Mouse (Mus musculus) brown adipose tissue, adult 24 weeks (tissue): ENCODE measurements around the gene Ptprk. TPM values are rescaled to one million over a fixed set of nuclear protein-coding genes. Genes with fewer than 3 reads are reported as not detected.

Experiments used
- H3K27ac ChIP-seq: fragments of 200-500 bp; replicated peaks from 2 replicates; pipeline ENCODE4 v1.5.1; 2012; ENCODE audit warnings: low read depth, mild to moderate bottlenecking, low read length
- H3K4me1 ChIP-seq: fragments of 200-500 bp; 2 replicates; pipeline ENCODE4 v1.6.1; 2012; ENCODE audit warnings: low read length, mixed read lengths; ENCODE audit not compliant: control insufficient read depth, insufficient read depth, insufficient read length
- H3K4me3 ChIP-seq: fragments of 200-500 bp; 2 replicates; pipeline ENCODE4 v1.5.1; 2012; ENCODE audit warnings: low read depth, mild to moderate bottlenecking, low read length, moderate library complexity; ENCODE audit not compliant: insufficient read depth
- polyA plus RNA-seq: library from polyadenylated mRNA; stranded (reverse); fragments of >200 nt; gene quantifications from 2 replicates; pipeline ENCODE4 v1.2.4, GENCODE M21; 2012; ENCODE audit not compliant: missing spikeins, insufficient read depth, insufficient read length

The Ptprk gene
- polyA plus RNA-seq, 1 experiment = 3.3 TPM

- Histone ChIP-seq H3K4me3 (no peak overlapping the region), H3K27ac (no peak overlapping the region), H3K4me1 (peaks cover 3% of the 10 kb centered on the region; the same call in 1 of the 2 replicates)
Observed at GRCm38 (mm10) chr10:28191440-28191839, 116.8 kb downstream of the Ptprk start.

- Histone ChIP-seq H3K4me3 (no peak overlapping the region), H3K27ac (no peak overlapping the region), H3K4me1 (no peaks in the 10 kb centered on the region)
Observed at GRCm38 (mm10) chr10:28193630-28194029, 119.0 kb downstream of the Ptprk start.

GRCm38 (mm10) chr10:28200609-28201008, 126.0 kb downstream of the Ptprk start:
- H3K4me1 ChIP-seq = no peaks in the 10 kb centered on the region
- no peak overlapping the region for H3K4me3 ChIP-seq
- no peak overlapping the region for H3K27ac ChIP-seq

GRCm38 (mm10) chr10:28209394-28209793, 134.8 kb downstream of the Ptprk start:
- Histone ChIP-seq H3K4me3 (no peak overlapping the region), H3K27ac (no peak overlapping the region), H3K4me1 (no peaks in the 10 kb centered on the region)

GRCm38 (mm10) chr10:28212083-28212482, 137.5 kb downstream of the Ptprk start:
- H3K4me3 ChIP-seq = no peak overlapping the region
- H3K4me1 ChIP-seq = peaks cover 3% of the 10 kb centered on the region; the same call in 1 of the 2 replicates
- H3K27ac ChIP-seq = no peak overlapping the region

GRCm38 (mm10) chr10:28215153-28215552, 140.5 kb downstream of the Ptprk start:
- peaks cover 3% of the 10 kb centered on the region; the same call in 1 of the 2 replicates for H3K4me1 ChIP-seq
- H3K27ac ChIP-seq = no peak overlapping the region
- H3K4me3 ChIP-seq = no peak overlapping the region

GRCm38 (mm10) chr10:28223602-28224001, 149.0 kb downstream of the Ptprk start:
- Histone ChIP-seq H3K4me1 (no peaks in the 10 kb centered on the region), H3K4me3 (no peak overlapping the region), H3K27ac (no peak overlapping the region)

GRCm38 (mm10) chr10:28224376-28224775, 149.8 kb downstream of the Ptprk start:
- Histone ChIP-seq H3K4me3 (no peak overlapping the region), H3K27ac (no peak overlapping the region), H3K4me1 (no peaks in the 10 kb centered on the region)

GRCm38 (mm10) chr10:28225536-28226075, 151.0 kb downstream of the Ptprk start:
- H3K27ac ChIP-seq = no peak overlapping the region
- H3K4me1 ChIP-seq = no peaks in the 10 kb centered on the region
- no peak overlapping the region for H3K4me3 ChIP-seq

GRCm38 (mm10) chr10:28227732-28228131, 153.1 kb downstream of the Ptprk start:
- no peak overlapping the region for H3K4me3 ChIP-seq
- no peak overlapping the region for H3K27ac ChIP-seq
- peaks cover 3% of the 10 kb centered on the region; the same call in 1 of the 2 replicates for H3K4me1 ChIP-seq

GRCm38 (mm10) chr10:28228208-28228607, 153.6 kb downstream of the Ptprk start:
- Histone ChIP-seq H3K4me1 (peaks cover 3% of the 10 kb centered on the region; the same call in 1 of the 2 replicates), H3K27ac (no peak overlapping the region), H3K4me3 (no peak overlapping the region)

GRCm38 (mm10) chr10:28232273-28233167, 157.9 kb downstream of the Ptprk start:
- no peak overlapping the region for H3K4me3 ChIP-seq
- no peak overlapping the region for H3K27ac ChIP-seq
- peaks cover 3% of the 10 kb centered on the region; the same call in 1 of the 2 replicates for H3K4me1 ChIP-seq

- Histone ChIP-seq H3K4me3 (no peak overlapping the region), H3K27ac (no peak overlapping the region), H3K4me1 (peaks cover 4% of the 10 kb centered on the region; the same call in 1 of the 2 replicates)
Observed at GRCm38 (mm10) chr10:28249047-28249446, 174.4 kb downstream of the Ptprk start.

GRCm38 (mm10) chr10:28251385-28251784, 176.8 kb downstream of the Ptprk start:
- H3K27ac ChIP-seq = no peak overlapping the region
- no peak overlapping the region for H3K4me3 ChIP-seq
- peaks cover 4% of the 10 kb centered on the region; the same call in 1 of the 2 replicates for H3K4me1 ChIP-seq

- Histone ChIP-seq H3K27ac (no peak overlapping the region), H3K4me1 (no peaks in the 10 kb centered on the region), H3K4me3 (no peak overlapping the region)
Observed at GRCm38 (mm10) chr10:28260651-28261050, 186.0 kb downstream of the Ptprk start.

- Histone ChIP-seq H3K4me1 (no peaks in the 10 kb centered on the region), H3K27ac (no peak overlapping the region), H3K4me3 (no peak overlapping the region)
Observed at GRCm38 (mm10) chr10:28262159-28262558, 187.5 kb downstream of the Ptprk start.
